Mouse (Mus musculus) liver, embryonic 14.5 days (tissue): ENCODE results near the gene Gm20489.

ENCODE experiments used
- CTCF ChIP-seq: IDR thresholded peaks from 2 replicates; pipeline ENCODE4 v1.5.1; 2016; ENCODE audit warnings: antibody characterized with exemption, low read depth, control low read depth
- EP300 ChIP-seq: IDR thresholded peaks from 2 replicates; pipeline ENCODE4 v1.6.1; 2016; ENCODE audit warnings: antibody characterized with exemption, low read depth

DNA sequence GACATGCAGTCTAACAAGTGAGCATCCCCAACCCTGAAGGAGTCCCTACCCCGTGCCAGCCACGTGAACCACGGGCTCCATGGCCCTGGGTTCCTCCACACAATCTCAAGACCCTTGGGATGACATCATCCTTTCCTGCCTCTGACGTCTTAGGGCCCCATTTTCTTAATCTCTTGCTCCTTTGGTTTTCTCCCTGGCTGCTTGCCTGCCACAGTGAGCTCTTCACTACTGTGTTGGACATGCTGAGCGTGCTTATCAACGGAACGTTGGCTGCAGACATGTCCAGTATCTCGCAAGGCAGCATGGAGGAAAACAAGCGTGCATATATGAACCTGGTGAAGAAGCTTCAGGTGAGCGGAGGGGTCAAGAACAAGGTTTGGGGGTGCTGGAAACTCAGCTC, 21.3 kb upstream of the Gm20489 start:
- 0 out of 2 replicates have a peak, but pooled peaks have one; percentile 36 for TF ChIP-seq EP300
- TF ChIP-seq CTCF: no peak
